Mouse (Mus musculus): ENCODE results near the gene Gm45711. TPM values are rescaled to one million over a fixed set of nuclear protein-coding genes. Genes with fewer than 3 reads are reported as not detected.
"Not testable (repeated sequence)": the region's sequence is repeated elsewhere in the genome, so short reads cannot be mapped to it uniquely, and the experiment has no call there.

The Gm45711 gene
- polyA plus RNA-seq, 1 experiment: not detected

DNA sequence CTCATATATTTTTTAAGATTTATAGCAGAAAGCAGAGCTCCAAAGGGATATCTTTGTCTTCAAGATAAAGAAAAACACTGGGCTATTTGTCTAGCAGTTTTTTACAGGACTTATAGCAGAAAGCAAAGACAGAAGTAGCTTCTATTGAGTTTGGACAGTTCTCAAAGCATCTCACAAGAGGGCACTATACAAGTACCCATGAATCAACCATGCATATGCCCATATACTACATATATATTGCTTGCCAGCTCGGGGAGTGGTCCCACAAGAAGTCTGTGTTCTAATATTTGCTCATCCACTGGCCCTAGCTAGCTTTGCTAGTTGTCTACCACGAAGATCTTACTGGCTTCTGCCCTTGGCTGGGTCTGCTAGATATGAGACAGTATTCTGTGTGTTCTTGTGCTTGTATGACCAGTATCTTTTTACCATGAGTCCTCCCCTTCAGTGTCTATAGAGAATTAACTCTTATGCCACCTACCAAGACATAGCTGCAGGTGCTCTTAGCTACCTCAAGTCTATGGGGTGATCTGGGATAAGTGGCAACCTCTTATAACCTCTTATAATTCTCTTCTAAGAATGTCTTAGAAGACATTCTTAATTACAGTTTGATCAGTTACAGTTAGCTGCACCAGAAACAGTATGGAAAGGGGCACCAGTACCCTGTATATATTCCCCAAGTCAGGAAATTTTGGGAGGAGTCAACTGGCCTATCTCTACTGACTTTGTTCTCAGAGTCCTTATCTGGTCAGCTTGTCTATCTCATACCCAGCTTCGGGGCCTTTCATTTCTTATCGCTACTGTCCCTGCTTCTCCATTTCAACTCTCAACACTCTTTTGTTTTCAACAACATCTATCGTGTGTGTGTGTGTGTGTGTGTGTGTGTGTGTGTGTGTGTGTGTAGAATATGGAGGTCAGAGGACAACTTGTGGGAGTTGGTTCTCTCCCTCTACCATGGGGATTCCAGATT lies 23.1 kb upstream of the Gm45711 start:
- Histone ChIP-seq H3K27ac (ENCODE audit: control insufficient read depth, insufficient read depth, low read length) (no peak overlapping the region), H3K27me3 (ENCODE audit: control insufficient read depth, insufficient read depth, low read length) (no peaks in the 10 kb centered on the region), H3K36me3 (ENCODE audit: control insufficient read depth, insufficient read depth, low read length) (no peaks in the 10 kb centered on the region), H3K4me3 (ENCODE audit: control insufficient read depth, insufficient read depth, low read length) (no peak overlapping the region), H3K4me1 (replicated peaks; ENCODE audit: control insufficient read depth, insufficient read depth, low read length) (no peaks in the 10 kb centered on the region)
- no peak for TF ChIP-seq CTCF (IDR thresholded peaks at IDR 0.05; ENCODE audit: borderline replicate concordance, control insufficient read depth, extremely low read depth, insufficient read depth, low read length, poor library complexity)
- no peak for TF ChIP-seq POLR2A (IDR thresholded peaks at IDR 0.05; ENCODE audit: control insufficient read depth, extremely low read depth, insufficient read depth, low read length, poor library complexity)
- DNase-seq: no peak
- WGBS: 86% methylated on average over 5 of the region's 5 CpGs

DNA sequence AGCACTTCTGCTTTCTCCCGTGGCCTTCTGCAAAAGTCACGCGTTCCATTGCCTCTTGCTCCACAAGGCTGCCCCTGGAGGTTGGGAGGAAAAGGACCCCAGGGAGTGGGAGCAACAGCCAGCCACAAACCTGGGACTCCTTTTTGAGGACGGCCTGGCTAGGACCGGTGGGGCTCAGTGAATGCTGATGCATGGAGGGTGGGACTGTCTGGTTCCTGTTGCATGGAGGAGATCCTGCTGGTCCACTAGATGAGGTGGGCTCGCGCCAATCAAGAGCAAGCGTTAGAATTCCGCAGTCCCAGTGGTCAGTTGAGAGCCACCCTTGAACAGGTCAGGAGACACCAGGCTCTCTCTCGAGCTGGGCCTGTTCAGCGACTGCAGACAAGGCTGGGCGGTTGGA lies 12.0 kb upstream of the Gm45711 start, which contains the start of gene Cmtm2b:
Cmtm2b (plus strand) TSS at position 301 of the 400 bp plus-strand sequence.
- 92% methylated on average over 12 of the region's 12 CpGs for WGBS
- DNase-seq; H3K27me3 ChIP-seq (ENCODE audit: control insufficient read depth, insufficient read depth, low read length); H3K36me3 ChIP-seq (ENCODE audit: control insufficient read depth, insufficient read depth, low read length); H3K27ac ChIP-seq (ENCODE audit: control insufficient read depth, insufficient read depth, low read length); H3K4me3 ChIP-seq (ENCODE audit: control insufficient read depth, insufficient read depth, low read length); H3K4me1 ChIP-seq (replicated peaks; ENCODE audit: control insufficient read depth, insufficient read depth, low read length): not testable (repeated sequence)

DNA sequence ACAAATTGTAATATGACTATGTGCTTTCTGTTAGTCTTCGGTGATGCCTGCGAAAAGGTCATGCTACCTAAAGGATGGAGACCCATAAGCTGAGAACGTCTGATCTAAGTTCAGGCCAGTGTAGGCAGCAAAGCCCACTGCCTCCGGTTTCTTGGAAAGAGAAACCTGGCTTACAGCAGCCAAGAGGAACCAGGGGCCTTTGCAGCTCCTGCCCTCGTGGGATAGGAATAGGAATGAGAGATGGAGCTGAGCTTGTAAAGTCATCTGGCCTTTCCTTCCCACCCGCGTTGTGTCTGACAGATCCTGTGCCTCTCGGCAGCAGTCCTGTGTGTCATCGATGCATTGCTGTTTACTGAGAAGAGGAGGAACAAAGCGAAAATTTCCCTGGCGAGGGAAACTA lies 11.4 kb upstream of the Gm45711 start, which contains the start of gene Gm11020:
Gm11020 (plus strand) TSS at position 301 of the 400 bp plus-strand sequence.
- not testable (repeated sequence) for H3K27me3 ChIP-seq (ENCODE audit: control insufficient read depth, insufficient read depth, low read length); H3K36me3 ChIP-seq (ENCODE audit: control insufficient read depth, insufficient read depth, low read length)

DNA sequence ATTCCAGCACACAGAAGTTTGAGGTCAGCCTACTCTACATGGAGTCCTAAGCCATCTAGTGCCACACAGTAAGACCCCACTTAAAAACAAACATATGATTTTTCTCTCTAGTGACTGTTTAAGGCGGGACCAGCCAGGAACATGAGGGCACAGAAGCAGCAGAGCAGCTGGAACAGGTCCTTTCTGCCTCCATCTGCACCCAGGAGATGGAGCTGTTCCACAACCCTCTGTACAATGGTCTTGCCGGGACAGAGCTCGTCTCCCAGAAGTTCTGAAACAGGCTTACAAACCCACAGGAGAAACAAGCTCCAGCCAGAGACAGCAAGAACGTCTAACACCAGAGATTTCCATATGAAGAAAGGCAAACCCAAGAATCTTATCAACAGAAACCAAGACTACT lies 3.4 kb upstream of the Gm45711 start:
- H3K4me1 ChIP-seq (replicated peaks; ENCODE audit: control insufficient read depth, insufficient read depth, low read length): no peaks in the 10 kb centered on the region
- 67% methylated on average over 4 of the region's 4 CpGs for WGBS
- H3K36me3 ChIP-seq (ENCODE audit: control insufficient read depth, insufficient read depth, low read length): no peaks in the 10 kb centered on the region
- TF ChIP-seq POLR2A (IDR thresholded peaks at IDR 0.05; ENCODE audit: control insufficient read depth, extremely low read depth, insufficient read depth, low read length, poor library complexity) (no peak), CTCF (IDR thresholded peaks at IDR 0.05; ENCODE audit: borderline replicate concordance, control insufficient read depth, extremely low read depth, insufficient read depth, low read length, poor library complexity) (no peak)
- H3K27ac ChIP-seq (ENCODE audit: control insufficient read depth, insufficient read depth, low read length): no peak overlapping the region
- H3K4me3 ChIP-seq (ENCODE audit: control insufficient read depth, insufficient read depth, low read length): no peak overlapping the region
- no peak for DNase-seq
- H3K27me3 ChIP-seq (ENCODE audit: control insufficient read depth, insufficient read depth, low read length): no peaks in the 10 kb centered on the region

More for the DNA sequence above, 11.4 kb upstream of the Gm45711 start, which contains the start of gene Gm11020:
- not testable (repeated sequence) for DNase-seq; H3K27ac ChIP-seq (ENCODE audit: control insufficient read depth, insufficient read depth, low read length); H3K4me3 ChIP-seq (ENCODE audit: control insufficient read depth, insufficient read depth, low read length); H3K4me1 ChIP-seq (replicated peaks; ENCODE audit: control insufficient read depth, insufficient read depth, low read length)
- WGBS: 91% methylated on average over 11 of the region's 11 CpGs

DNA sequence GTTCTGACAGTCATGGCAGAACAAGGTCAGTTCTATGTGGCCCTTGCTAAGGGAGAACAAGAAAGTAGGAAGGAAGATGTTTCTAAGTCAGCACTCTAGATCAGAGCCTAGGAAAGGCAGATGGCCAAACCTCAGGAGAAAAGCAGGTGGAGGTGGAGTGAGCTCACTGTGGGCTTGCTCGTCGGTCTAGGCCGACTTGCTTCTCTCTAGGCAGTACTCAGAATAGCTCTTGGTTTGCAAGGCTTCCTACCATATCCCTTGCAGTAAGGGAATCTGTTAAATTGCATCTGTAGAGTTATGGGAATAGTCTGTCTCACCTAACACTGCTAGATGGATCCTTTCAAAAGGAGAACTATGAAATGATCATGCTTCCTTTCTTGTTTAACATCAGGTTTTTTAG lies 2.1 kb upstream of the Gm45711 start:
- not testable (repeated sequence) for H3K27ac ChIP-seq (ENCODE audit: control insufficient read depth, insufficient read depth, low read length); H3K4me3 ChIP-seq (ENCODE audit: control insufficient read depth, insufficient read depth, low read length); H3K4me1 ChIP-seq (replicated peaks; ENCODE audit: control insufficient read depth, insufficient read depth, low read length); H3K36me3 ChIP-seq (ENCODE audit: control insufficient read depth, insufficient read depth, low read length); DNase-seq; H3K27me3 ChIP-seq (ENCODE audit: control insufficient read depth, insufficient read depth, low read length)
- 74% methylated on average over 3 of the region's 3 CpGs for WGBS

DNA sequence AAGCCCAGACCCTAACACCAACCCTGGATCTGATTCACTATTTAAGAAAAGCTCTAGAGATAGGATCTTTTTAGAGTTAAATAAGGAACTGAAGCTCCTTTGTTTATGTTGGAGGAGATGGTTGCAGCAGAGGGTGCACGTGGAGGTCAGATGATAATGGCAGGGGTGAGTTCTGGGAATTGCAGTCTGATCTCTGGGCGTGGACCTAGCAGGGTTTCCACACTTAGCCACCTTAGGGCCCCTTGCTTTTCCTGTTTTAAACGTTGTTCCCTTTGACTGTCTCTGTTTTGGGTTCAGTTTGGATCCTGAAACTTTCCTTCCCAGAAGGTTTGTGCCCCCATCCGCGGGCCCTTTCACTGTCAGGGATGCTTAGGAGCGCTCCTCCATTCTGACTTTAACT lies 1.5 kb downstream of the Gm45711 start:
- H3K36me3 ChIP-seq (ENCODE audit: control insufficient read depth, insufficient read depth, low read length); H3K27me3 ChIP-seq (ENCODE audit: control insufficient read depth, insufficient read depth, low read length); DNase-seq; H3K27ac ChIP-seq (ENCODE audit: control insufficient read depth, insufficient read depth, low read length); H3K4me3 ChIP-seq (ENCODE audit: control insufficient read depth, insufficient read depth, low read length); H3K4me1 ChIP-seq (replicated peaks; ENCODE audit: control insufficient read depth, insufficient read depth, low read length): not testable (repeated sequence)
- 57% methylated on average over 6 of the region's 6 CpGs for WGBS

DNA sequence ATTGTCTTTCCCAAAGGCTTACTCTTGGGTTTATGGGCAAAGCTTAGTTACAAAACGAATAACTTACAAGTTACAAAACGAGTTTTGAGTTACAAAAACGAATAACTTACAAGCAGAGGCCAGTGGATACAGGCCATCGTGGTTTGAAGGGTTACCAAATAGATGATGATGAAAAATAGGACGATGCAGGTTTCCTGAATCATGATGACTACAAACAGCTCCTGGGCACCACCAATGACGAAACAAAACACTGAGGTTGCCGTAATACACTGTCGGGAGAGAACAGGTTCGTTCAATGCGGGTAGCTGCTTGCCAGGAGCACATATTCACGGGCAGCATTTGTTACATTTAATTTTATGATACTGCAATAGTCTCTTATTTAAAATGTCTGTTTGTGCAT lies 4.9 kb downstream of the Gm45711 start:
- no peaks in the 10 kb centered on the region for H3K27me3 ChIP-seq (ENCODE audit: control insufficient read depth, insufficient read depth, low read length)
- no peak for DNase-seq
- H3K27ac ChIP-seq (ENCODE audit: control insufficient read depth, insufficient read depth, low read length): no peak overlapping the region
- TF ChIP-seq CTCF (IDR thresholded peaks at IDR 0.05; ENCODE audit: borderline replicate concordance, control insufficient read depth, extremely low read depth, insufficient read depth, low read length, poor library complexity) (no peak), POLR2A (IDR thresholded peaks at IDR 0.05; ENCODE audit: control insufficient read depth, extremely low read depth, insufficient read depth, low read length, poor library complexity) (no peak)
- H3K36me3 ChIP-seq (ENCODE audit: control insufficient read depth, insufficient read depth, low read length): no peaks in the 10 kb centered on the region
- H3K4me3 ChIP-seq (ENCODE audit: control insufficient read depth, insufficient read depth, low read length): no peak overlapping the region
- 91% methylated on average over 11 of the region's 11 CpGs for WGBS
- no peaks in the 10 kb centered on the region for H3K4me1 ChIP-seq (replicated peaks; ENCODE audit: control insufficient read depth, insufficient read depth, low read length)

DNA sequence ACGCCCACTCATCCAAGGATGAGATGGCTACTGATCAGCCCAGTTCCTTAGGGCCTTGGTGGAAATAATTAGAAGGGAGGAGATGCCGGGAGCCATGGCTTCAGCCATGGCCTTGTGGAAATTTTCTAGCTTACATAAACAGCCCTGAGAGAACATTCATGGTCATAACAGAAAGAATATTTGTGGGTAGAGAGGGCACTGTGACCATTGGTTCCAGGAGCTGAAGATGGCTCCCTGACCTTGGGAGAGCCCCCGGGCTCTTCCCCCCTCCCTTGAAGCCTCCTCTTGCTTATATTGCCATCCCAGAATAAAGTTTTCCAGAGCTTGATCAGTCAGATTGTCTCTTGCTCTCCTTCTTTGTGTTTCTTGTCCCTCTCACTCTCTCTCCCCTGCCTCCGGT lies 7.3 kb downstream of the Gm45711 start:
- WGBS: 97% methylated on average over 4 of the region's 4 CpGs
- H3K36me3 ChIP-seq (ENCODE audit: control insufficient read depth, insufficient read depth, low read length); H3K4me3 ChIP-seq (ENCODE audit: control insufficient read depth, insufficient read depth, low read length); H3K27ac ChIP-seq (ENCODE audit: control insufficient read depth, insufficient read depth, low read length); H3K4me1 ChIP-seq (replicated peaks; ENCODE audit: control insufficient read depth, insufficient read depth, low read length); DNase-seq; H3K27me3 ChIP-seq (ENCODE audit: control insufficient read depth, insufficient read depth, low read length): not testable (repeated sequence)

DNA sequence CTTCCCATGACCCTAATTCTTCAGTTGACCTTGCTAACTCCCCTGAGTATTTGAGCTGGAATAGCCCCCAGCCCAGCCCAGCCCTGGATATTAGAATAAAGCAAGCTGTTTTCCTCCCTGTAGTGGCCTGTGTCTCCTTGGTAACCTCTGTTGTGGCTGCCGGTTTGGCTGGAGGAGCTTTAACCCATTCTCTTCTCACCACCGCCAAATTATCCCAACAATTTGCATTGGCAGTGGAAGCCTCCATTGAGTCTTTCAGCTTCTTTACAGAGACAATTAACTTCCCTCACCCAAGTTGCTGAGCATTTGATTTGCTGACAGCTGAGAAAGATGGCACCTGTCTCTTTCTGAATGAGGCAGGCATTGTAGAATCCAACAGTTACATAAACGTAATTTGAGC lies 8.3 kb downstream of the Gm45711 start:
- H3K4me1 ChIP-seq (replicated peaks; ENCODE audit: control insufficient read depth, insufficient read depth, low read length); H3K4me3 ChIP-seq (ENCODE audit: control insufficient read depth, insufficient read depth, low read length); H3K27ac ChIP-seq (ENCODE audit: control insufficient read depth, insufficient read depth, low read length); DNase-seq; H3K27me3 ChIP-seq (ENCODE audit: control insufficient read depth, insufficient read depth, low read length); H3K36me3 ChIP-seq (ENCODE audit: control insufficient read depth, insufficient read depth, low read length): not testable (repeated sequence)
- 49% methylated on average over 3 of the region's 3 CpGs for WGBS
